Mouse (Mus musculus) WW6 (cell line): ENCODE measurements at regions not wholly inside any gene's neighbourhood (a gene's known extent, or its start where the extent isn't known, plus 50 kb on each side); places are given as distances from the start of the nearest gene placed in this dataset.

Experiments
- DNase-seq: peaks from one replicate; pipeline ENCODE4 v3.0.0-alpha.2; 2013; ENCODE audit warnings: low read depth, low spot score

GRCm38 (mm10) chr19:52048378-52048978, 215.6 kb upstream of the Ins1 start:
- no peak for DNase-seq

- no peak for DNase-seq
These were observed 195.3 kb upstream of the Ins1 start for GRCm38 (mm10) chr19:52068806-52069205.

- no peak for DNase-seq
These were observed 194.1 kb upstream of the Ins1 start for GRCm38 (mm10) chr19:52069919-52070528.

DNA sequence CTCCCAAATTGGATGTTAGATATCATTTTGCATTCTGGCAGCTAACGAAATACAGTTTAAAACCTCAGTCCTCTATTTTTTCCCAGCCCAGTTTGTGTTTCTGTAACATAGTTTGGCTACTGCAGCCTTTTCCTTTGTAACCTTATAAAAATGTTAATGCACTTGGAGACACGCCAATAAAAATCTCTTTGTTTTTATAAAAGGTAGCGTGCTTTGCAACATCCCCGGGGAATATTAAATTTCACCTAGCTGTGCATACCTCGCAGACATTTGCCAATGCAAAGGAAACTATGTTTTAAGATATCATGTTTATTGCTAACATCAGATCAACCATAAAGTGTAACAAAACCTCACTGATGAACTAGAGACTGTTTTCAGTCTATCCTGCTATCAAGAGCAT, 192.9 kb upstream of the Ins1 start:
- DNase-seq, result no peak

- DNase-seq, result peak; percentile 14
These were observed 185.1 kb upstream of the Ins1 start for GRCm38 (mm10) chr19:52079020-52079419.

- DNase-seq, result no peak
These were observed 151.7 kb upstream of the Ins1 start for GRCm38 (mm10) chr19:52112398-52112797.
